Mouse (Mus musculus) heart, postnatal 0 days (tissue): ENCODE results near the gene Akap8l.

ENCODE experiments used
- CTCF ChIP-seq: IDR thresholded peaks from 2 replicates; pipeline ENCODE4 v1.5.1; 2016; ENCODE audit warnings: antibody characterized with exemption, control low read depth, low read depth
- EP300 ChIP-seq: IDR thresholded peaks from 2 replicates; pipeline ENCODE4 v1.6.1; 2016; ENCODE audit warnings: antibody characterized with exemption, low read depth

GRCm38 (mm10) chr17:32382576-32382975, 32.2 kb upstream of the Akap8l start:
- TF ChIP-seq CTCF: no peak
- no peak for TF ChIP-seq EP300
